Mouse (Mus musculus) retina, postnatal 7 days (tissue): ENCODE measurements around the gene Fndc10.
"Not testable (repeated sequence)": the region's sequence is repeated elsewhere in the genome, so short reads cannot be mapped to it uniquely, and the experiment has no call there.

Experiments used
- DNase-seq: peaks from one replicate; pipeline ENCODE4 v3.0.0-alpha.2; 2012; ENCODE audit warnings: low read depth, low spot score

The Fndc10 gene

DNA sequence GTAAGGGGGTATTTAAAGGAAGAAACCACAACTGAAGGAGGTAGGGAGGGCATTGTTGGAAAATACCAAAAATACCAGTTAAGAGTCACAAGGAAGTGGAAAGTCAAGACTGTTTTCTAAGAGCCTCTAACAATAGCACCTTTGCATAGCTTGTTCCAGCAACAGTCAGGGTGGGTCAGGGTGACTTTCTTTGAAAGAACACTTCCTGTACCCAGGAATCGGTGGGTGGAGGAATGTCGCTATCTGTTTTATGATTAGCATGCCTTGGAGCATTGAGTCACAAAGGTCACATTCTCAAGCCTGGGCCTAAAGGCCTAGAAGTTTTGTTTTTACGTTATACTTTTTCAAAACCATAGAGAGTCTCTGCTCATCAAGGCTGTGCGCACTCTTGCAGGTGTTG is 6.4 kb upstream of the Fndc10 start:
- DNase-seq, result not testable (repeated sequence)

DNA sequence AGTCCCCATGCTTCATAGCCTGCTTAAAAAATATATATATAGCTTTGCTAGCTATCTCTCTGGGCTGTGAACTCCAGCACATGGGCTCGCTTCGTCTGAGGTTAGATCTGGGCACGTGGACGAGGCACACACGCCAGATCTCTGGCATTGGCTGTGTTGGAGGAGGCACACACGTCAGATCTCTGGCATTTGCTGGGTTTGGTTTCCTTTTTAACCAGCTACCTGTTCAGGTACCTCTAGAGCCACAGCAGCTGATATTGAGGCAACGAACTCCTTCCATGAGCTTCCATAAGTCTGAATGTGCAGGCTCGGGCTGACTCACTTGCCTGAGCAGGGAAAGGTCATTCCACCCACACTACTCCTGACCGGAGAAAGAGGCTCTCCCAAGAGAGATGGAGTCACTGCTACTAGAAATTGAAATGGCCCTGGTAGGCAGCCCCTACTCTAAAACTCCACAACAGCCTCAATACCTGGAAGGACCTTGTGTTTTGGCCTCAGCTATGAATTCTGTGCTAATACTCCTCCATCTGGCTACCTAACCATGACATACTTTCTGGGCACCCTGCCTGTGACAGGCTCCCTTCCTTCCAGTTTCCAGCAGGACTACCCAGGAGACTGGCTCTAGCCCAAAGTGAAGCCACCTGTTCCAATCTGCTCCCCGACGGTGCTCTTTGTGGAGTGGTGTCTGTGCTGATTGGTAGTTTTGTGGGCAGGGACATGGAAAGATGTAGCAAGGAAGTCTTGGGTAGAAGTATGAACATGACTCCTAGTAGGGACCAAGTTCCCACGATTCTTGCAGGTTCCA is 3.4 kb upstream of the Fndc10 start:
- no peak for DNase-seq

DNA sequence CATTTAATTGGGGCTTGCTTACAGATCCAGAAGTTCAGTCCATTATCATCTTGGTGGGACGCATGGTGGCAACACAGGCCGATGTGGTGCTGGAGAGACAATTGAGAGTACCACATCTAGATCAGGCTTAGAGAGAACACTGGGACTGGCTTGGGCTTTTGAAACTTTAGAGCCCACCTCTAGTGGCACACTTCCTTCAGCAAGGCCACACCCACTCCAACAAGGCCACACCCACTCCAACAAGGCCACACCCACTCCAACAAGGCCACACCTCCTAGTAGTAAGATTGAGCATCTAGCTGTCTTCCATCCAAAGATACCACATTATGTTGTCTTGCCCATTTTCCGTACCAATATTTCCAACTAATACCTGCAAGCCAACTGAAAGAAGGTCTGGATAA is 1.7 kb upstream of the Fndc10 start:
- no peak for DNase-seq

DNA sequence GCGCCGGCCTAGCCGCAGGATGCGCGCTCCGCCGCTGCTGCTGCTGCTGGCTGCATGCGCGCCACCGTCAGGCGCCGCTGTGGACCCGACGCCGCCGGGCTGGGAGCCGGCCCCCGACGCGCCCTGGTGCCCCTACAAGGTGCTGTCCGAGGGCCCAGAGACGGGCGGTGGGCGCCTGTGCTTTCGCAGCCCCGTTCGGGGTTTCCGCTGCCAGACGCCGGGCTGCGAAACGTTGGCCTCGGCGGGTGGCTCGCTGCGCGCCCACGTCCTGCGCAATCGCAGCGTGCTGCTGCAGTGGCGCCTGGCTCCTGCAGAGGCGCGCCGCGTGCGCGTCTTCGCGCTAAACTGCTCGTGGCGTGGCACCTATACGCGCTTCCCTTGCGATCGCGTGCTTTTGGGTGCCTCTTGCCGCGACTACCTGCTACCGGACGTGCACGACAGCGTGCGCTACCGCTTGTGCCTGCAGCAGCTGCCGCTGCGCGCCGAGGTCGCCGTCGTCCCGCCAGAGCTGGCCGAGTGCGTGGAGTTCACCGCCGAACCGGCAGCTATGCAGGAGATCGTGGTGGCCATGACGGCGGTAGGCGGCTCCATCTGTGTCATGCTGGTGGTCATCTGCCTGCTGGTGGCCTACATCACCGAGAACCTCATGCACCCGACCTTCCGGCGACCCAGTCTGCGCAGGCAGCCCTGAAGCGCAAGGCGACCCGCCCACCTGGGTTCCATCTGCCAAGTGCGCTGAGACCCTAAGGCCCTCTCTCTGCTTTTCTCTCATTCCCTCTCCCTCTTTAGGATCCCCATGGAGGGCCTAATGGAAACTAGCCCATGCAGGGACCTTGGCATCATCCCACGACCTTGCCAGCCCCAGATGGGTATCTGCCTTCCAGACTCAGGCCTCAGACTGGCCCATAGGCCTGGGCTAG is 600 bp downstream of the Fndc10 start:
- peak; percentile 65 for DNase-seq

DNA sequence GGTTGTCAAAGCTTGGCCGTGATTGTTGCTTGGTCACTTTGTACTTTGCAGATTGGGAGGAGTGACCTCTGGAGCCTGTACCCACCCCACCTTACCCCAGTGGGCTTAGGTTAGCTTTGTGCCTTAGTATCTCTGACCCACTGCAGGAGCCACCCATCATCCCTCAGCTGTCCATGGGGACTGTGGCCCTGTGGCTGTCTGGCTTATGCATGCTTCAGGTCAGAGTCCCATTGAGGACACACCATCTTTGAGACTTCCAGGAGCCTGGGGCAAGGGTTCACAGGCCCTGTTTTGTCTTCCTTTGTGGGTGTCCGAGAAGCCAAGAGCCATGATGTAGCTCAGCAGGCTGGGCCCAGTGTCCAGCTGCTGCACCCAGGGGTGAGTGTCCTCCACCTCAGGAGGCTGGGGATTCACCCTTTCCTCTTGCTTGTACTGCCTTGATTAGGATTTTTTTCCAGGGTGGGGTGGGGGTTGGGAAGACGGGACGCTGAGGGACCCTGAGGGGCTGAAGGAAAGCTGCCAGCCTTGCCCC is 1.5 kb downstream of the Fndc10 start:
- no peak for DNase-seq

DNA sequence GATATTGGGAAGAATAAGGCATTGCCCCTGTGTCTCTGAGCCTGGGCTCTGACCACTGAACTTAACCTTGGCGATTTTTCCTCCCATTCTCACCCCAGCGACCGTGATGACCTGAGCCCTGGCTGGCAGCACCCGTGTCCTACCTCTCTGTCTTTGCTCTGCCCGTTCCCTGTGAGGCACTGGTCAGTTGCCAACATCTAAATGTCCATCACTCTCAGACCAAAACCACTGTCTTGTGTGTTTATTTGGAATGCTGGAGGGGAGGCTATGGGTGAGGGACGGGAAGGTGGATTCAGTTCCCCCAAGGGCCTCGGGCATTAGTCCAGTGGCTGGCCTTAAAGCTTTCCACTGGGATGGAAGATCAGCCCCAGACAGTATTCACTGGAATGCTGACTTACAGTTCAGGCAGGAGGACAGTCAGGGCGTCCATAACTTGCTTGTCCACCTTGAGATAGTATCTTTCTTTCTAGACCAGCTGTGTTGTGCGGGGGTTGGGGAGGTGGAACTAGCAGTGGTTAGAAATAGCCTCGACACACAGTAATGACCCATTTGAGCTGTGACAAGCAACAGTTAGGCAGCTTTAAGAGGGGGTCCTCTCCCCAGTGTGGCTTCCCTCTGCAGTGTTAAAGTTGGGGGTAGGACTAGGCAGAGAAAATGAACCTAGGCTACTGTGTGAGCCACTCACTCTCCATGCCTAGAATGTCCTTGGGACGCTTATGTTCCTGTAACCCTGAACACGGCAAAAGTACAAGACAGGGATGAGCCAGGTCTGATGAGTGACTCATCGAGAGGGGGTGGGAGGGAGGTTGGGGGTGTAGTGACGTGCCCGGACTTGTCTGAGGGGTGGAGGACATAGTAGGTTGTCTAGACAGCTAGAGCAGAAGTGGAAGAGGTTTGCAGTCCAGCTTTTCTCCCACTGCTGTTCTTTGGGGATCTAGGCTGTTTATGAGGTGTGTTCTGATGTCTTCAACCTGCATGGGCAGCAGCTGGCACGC is 2.4 kb downstream of the Fndc10 start:
- no peak for DNase-seq

DNA sequence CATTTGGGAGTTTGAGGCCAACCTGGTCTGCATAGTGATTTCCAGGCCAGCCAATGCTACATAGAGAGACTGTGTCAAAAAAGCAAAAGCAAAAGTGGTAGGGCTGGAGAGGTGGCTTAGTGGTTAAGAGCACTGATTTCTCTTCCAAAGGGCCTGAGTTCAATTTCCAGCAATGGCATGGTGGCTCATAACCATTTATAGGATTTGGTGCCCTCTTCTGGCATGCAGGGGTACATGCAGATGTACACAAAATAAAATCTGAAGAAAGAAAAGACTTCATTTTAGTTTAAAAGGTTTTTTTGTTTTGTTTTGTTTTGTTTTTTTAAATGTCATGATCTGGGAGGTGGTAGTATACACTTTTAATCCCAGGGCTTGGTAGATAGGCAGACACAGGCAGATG is 6.3 kb downstream of the Fndc10 start:
- DNase-seq, result no peak

DNA sequence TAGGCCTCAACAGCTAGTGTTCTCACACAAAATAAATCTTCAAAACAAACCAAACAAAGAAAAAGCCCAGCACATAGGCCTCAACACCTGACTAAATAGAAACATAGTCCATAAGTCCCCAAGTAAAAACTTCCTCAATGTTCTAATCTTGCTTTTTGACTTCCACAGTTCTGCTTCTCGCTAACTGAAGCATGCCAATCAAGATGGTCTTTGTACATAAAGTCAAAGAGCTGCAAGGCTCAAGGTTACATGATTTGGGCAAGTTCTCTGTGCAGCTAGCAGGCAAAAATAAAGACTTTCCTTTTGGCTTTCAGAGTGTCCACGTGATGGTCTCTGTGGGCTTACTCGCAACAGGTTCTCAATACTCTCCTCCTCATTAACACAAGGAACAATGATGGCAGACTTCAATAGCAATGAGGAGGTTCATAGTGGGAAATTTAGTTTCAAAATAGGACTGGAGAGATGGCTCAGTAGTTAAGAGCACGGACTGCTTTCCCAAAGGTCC is 9.3 kb downstream of the Fndc10 start:
- no peak for DNase-seq

DNA sequence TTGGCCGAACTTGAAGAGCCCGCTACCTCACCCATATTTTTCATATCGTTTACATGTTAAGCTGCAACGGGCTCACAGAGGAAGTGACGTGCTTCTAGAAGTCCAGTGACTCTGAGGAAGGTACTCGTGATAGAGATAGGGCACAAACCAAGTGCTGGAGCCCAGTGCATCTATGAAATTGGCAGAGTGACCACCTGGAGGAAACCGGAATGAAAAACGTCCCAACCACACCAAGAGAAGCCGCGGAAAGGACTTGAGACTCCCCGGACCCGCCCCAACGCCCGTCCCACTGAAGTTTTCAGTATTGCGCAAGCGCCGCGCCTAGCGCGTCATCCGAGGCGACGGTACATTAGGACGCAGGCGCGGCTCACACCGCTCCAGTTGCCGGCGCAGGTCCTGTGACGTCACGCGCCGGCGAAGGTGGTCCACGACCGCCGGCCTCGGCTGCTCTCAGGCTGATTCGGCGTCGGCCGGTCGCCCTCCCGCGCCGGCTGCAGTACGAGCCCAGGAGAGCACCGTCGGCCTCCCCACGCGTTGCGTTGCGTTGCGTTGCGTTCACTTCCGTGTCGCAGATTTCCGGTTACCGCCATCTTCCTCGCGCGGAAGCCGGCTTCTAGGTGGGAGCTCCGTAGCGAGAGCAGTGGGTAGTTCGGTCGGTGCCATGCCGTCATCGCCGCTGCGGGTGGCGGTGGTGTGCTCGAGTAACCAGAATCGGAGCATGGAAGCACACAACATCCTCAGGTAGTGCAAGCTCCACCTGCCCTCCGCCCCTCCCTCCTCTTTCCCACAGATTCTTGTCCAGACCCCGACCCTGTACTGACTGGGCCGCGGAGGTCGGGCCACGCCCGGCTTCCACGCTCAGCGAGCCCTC is 10.8 kb downstream of the Fndc10 start, which contains the start of gene Ssu72:
Ssu72 (plus strand) TSS at position 80 of the 871 bp plus-strand sequence.
- peak; percentile 89 for DNase-seq

DNA sequence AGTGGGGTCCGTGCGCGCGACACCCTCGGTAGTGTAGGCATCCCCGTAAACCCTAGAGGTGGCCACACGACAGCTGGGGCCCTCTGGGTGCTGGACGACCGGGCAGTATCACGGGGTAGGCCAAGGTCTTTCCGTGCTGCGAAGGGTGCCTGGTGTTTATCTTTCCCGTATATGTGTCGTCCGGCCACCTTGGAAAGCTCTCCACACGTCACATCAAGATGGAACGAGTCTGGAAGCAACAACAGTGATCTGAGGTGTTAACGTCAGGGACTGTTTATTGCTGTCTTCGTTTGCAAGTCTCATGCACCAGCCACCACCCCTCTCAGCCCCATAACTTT is 11.4 kb downstream of the Fndc10 start:
- no peak for DNase-seq

DNA sequence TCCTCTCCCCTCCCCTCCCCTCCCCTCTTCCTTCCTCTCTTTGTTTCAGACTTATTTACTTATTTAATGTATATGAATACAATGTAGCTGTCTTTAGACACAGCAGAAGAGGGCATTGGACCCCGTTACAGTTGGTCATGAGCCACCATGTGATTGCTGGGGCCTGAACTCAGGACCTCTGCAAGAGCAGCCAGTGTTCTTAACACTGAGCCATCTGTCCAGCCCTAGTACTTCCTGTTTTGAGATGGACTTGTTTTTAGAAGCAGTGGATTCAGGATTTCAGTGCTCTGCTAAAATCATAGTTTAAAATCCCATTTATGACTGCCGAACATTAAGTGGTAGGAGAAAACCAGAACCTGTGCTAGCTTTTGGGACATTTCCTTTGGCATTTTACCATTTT is 14.4 kb downstream of the Fndc10 start:
- DNase-seq, result no peak

DNA sequence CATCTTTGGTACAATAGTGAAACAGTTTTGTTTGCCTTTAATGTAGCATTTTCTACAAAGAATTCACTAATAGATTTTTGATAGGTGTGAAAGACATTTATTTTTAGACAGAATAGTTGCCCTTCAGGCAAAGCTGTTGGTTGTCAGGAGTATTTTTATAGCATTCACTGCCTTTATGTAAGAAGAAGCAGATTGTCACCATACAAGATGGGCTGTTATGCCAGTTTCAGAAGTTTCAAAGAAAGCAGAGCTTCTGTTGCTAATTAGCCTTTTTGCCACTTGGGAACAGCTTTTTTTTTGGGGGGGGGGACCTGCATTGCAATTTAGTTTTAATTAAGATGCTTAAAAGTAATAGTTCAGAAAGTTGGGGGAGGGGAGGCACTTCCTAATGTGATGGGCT is 14.8 kb downstream of the Fndc10 start:
- no peak for DNase-seq

DNA sequence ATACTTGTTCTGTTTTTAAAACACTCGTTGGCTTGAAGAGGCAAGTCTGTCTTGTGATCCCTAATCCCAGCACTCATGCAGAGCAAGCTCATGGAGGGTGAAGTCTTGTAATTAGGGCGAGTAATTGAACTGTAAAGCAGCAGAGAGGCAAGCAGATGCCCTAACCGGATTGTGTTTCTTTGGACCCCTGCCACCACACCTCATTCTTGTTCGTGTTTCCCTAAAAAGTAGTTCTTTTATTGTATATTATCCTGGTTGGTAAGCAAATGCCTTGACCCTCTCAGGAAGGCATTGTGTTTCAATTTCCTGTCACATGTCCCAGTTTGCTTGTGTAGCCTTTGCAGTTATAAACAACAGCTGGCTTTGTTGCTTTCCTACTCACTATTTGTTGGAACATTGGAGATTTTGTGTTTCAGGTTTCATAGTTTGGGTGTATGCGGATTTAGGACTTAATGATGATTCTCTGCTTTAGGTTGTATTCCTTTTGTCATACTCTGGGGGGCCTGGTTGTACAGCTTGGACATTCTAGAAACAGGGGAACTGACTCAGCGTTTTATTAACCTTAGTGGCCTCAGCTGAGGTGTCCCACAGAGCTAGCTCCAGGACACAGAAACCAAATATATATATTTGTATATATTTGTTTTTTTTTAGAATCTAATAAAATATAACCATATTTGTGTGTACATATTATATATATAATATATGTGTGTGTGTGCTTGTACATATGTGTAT is 16.5 kb downstream of the Fndc10 start:
- no peak for DNase-seq

DNA sequence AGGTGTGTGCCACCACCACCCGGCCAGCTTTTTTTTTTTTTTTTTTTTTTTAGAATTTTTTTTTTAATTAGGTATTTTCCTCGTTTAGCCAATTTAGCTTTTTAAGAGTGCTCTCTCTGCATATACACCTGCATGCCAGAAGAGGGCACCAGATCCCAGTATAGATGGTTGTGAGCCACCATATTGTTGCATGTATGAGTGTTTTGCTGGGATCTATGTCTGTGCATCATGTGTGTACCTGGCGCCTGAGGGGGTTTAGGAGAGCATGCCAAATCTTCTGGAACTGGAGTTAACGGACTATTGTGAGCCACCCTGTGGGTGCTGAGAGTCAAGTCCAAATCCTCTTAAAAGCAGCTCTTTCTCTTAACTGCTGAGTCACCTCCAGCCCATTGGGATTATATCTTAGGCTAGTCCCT is 27.5 kb downstream of the Fndc10 start:
- peak; percentile 39 for DNase-seq

DNA sequence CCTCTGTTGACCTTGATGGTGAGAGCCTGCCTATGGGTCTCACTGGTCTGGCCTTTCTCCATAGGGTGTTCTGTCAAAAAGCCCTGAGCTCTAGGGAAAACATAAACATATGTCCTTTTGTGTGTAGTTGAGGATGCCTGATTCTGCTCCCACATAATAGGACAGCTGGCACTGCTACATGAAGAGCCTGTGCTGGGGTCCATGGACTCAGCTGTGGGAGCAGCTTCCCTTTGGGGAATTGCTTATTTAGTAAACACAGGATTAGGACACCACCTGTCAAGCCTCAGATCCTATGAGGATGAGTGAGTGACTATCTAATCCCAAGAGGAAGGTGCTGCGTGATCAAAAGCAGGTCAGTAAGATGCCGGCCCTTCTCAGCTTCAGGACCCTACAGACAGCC is 33.9 kb downstream of the Fndc10 start:
- peak; percentile 48 for DNase-seq

DNA sequence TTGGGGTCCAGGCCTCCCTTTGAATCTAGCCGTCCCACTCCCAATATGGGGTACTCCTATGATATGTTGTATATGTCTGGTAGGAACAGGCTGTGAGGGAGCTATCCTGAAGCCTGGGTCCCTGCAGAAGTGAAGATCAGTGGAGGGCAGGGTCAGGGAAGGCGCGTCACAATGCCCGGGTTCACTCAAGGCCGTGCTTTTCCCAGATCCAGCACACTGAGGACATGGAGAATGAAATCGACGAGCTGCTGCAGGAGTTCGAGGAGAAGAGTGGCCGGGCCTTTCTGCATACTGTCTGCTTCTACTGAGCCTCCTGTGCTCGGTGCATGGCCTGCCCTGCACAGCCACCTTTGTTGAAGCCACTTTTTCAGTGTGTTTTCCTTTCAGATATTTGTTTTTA is 39.1 kb downstream of the Fndc10 start:
- DNase-seq, result no peak

DNA sequence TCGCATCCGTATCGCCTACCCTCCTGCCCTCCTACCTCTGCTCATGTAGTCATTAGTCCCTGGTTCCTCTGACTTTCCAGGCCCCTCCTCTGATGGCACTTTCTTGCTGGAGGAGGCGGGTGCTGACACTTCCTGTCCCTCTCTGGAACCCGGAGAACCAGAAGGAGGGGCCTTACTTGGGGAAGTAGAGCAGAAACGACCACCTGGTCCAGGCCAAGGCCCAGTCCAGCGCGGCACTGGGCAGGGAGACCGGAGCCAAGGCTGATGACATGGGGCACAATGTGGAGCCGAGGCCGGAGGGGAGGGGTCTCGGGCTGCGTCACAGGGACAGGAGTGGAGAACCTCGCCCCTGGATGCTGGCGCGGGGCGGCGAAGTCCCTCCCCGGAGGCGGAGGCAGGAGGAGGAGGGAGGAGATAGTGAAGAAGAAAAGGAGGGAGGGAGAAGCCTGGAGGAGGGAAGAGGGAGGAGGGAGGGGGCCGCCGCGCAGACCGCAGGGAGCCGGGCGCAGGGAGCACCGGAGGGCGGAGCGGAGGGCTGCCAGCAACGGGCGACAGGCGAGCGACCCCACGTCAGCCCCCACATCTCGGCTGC is 40.3 kb downstream of the Fndc10 start, which contains the start of gene Tmem240:
Tmem240 (plus strand) TSS at position 451 of the 592 bp plus-strand sequence.
- DNase-seq, result peak; percentile 76

DNA sequence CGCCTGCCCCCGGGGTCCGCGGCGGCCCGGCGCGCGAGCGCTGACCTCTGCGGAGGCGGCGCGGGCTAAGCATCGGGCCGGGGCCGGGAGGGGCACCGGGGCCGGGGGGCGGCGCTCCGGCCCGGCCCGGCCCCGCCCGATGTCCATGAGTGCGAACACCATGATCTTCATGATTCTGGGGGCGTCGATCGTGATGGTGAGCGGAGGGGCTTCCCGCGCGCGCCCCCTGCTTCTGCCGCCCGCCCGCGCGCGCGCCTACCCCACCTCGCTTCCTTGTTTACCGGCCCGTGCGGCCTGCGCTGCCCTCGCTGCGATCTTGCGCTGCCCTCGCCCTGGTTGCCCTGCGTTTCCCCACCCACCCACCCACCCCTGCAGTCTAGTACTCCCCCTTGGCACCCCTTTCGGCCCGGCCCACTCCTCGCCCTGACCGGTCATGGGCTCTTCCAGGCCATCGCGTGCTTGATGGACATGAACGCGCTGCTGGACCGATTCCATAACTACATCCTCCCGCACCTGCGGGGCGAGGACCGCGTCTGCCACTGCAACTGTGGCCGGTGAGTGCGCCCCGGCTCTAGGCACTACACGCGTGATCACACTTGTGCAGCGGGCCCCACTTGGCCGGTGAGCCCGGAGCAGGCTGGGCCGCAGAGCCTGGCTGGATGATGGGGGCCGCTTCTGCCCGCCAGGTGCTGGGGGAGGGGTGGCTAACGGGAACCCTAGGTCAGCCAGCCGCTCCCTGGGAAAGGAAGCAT is 41.0 kb downstream of the Fndc10 start:
- peak; percentile 31 for DNase-seq
